Mouse (Mus musculus) heart, embryonic 13.5 days (tissue): Measurements from ENCODE around the gene Camk2d. TPM values are rescaled to one million over a fixed set of nuclear protein-coding genes. Genes with fewer than 3 reads are reported as not detected.

Experiments
- ATAC-seq: fragments of 200-750 bp; cut with Nextera tagmentation; 2 replicates; pipeline ENCODE4 v1.8.0; 2017; ENCODE audit warnings: moderate TSS enrichment; ENCODE audit not compliant: insufficient number of reproducible peaks, low FRiP score, low TSS enrichment; ENCODE audit errors: extremely low read depth
- H3K27ac ChIP-seq: fragments of 300-500 bp; sonication (generic); replicated peaks from 2 replicates; pipeline ENCODE4 v1.5.1; 2015; ENCODE audit warnings: moderate library complexity, mild to moderate bottlenecking, inconsistent platforms
- H3K27me3 ChIP-seq: fragments of 300-500 bp; sonication (generic); replicated peaks from 2 replicates; pipeline ENCODE4 v1.6.1; 2015; ENCODE audit warnings: mild to moderate bottlenecking, inconsistent platforms
- H3K36me3 ChIP-seq: fragments of 300-500 bp; sonication (generic); 2 replicates; pipeline ENCODE4 v1.6.1; 2015; ENCODE audit warnings: mild to moderate bottlenecking, inconsistent platforms
- H3K4me1 ChIP-seq: fragments of 300-500 bp; sonication (generic); 2 replicates; pipeline ENCODE4 v1.6.1; 2015; ENCODE audit warnings: inconsistent platforms
- H3K4me2 ChIP-seq: fragments of 300-500 bp; sonication (generic); 2 replicates; pipeline ENCODE4 v1.6.1; 2015; ENCODE audit warnings: inconsistent platforms, mild to moderate bottlenecking, moderate library complexity
- H3K4me3 ChIP-seq: fragments of 300-500 bp; sonication (generic); 2 replicates; pipeline ENCODE4 v1.5.1; 2015; ENCODE audit warnings: moderate library complexity, mild to moderate bottlenecking, inconsistent platforms
- H3K9ac ChIP-seq: fragments of 300-500 bp; sonication (generic); 2 replicates; pipeline ENCODE4 v1.6.1; 2015; ENCODE audit warnings: inconsistent platforms, mild to moderate bottlenecking, moderate library complexity
- H3K9me3 ChIP-seq: fragments of 300-500 bp; sonication (generic); 2 replicates; pipeline ENCODE4 v1.6.1; 2016; ENCODE audit warnings: inconsistent platforms
- WGBS: fragments of 180-500 bp; shearing (Covaris S2); methylation state at CpG from one replicate; pipeline ENCODE4 v1.1.7; 2015; ENCODE audit warnings: mixed read lengths; 5-methylcytosine and 5-hydroxymethylcytosine counted together
- polyA plus RNA-seq: library from polyadenylated mRNA; unstranded; fragments of >200 nt; fragmentation: Nextera tagmentation; extraction: Ambion mirVana; gene quantifications from 2 replicates; pipeline ENCODE4 v1.2.1, GENCODE M21; 2015

Gene Camk2d
- polyA plus RNA-seq, 1 experiment from 2014 or later, result 87.4 TPM

GRCm38 (mm10) chr3:126597596-126598328 lies 1.7 kb downstream of the Camk2d start:
- Histone ChIP-seq H3K9ac (peak overlapping the region; percentile 97), H3K4me1 (peaks cover 28% of the 10 kb centered on the region), H3K9me3 (0 out of 2 replicates have a peak, but pooled peaks cover 3% of the 10 kb centered on the region), H3K27ac (peak overlapping the region; percentile 99), H3K4me2 (peak overlapping the region; percentile 85), H3K27me3 (no peaks in the 10 kb centered on the region), H3K36me3 (peaks cover 31% of the 10 kb centered on the region), H3K4me3 (peak overlapping the region; percentile 91)
- under 1% methylated on average over 29 of the region's 29 CpGs for WGBS
- no peak for ATAC-seq

- no peak for ATAC-seq
- Histone ChIP-seq H3K27me3 (no peaks in the 10 kb centered on the region), H3K36me3 (peaks cover 34% of the 10 kb centered on the region), H3K4me1 (peaks cover 34% of the 10 kb centered on the region), H3K9ac (peak overlapping the region; percentile 97), H3K4me3 (peak overlapping the region; percentile 91), H3K4me2 (peak overlapping the region; percentile 85), H3K27ac (peak overlapping the region; percentile 99), H3K9me3 (0 out of 2 replicates have a peak, but pooled peaks cover 3% of the 10 kb centered on the region)
- 2% methylated on average over 5 of the region's 5 CpGs for WGBS
Observed at GRCm38 (mm10) chr3:126598329-126598676, 2.2 kb downstream of the Camk2d start.

GRCm38 (mm10) chr3:126598881-126599280 lies 2.8 kb downstream of the Camk2d start:
- no peak overlapping the region for H3K27ac ChIP-seq
- H3K4me3 ChIP-seq, result peak overlapping the region; percentile 91
- no peak for ATAC-seq
- H3K27me3 ChIP-seq, result no peaks in the 10 kb centered on the region
- peak overlapping the region; percentile 97 for H3K9ac ChIP-seq
- H3K4me2 ChIP-seq, result peak overlapping the region; percentile 85
- 37% methylated on average over 3 of the region's 3 CpGs for WGBS
- H3K4me1 ChIP-seq, result peaks cover 34% of the 10 kb centered on the region
- peaks cover 36% of the 10 kb centered on the region for H3K36me3 ChIP-seq
- H3K9me3 ChIP-seq, result 0 out of 2 replicates have a peak, but pooled peaks cover 3% of the 10 kb centered on the region

GRCm38 (mm10) chr3:126599335-126599734 lies 3.2 kb downstream of the Camk2d start:
- no peaks in the 10 kb centered on the region for H3K27me3 ChIP-seq
- H3K4me2 ChIP-seq, result peak overlapping the region; percentile 85
- no peak for ATAC-seq
- WGBS, result 63% methylated on average over 2 of the region's 2 CpGs
- 0 out of 2 replicates have a peak overlapping the region, but pooled peaks have one; percentile 25 for H3K9ac ChIP-seq
- peaks cover 34% of the 10 kb centered on the region for H3K4me1 ChIP-seq
- H3K36me3 ChIP-seq, result peaks cover 38% of the 10 kb centered on the region
- H3K9me3 ChIP-seq, result 0 out of 2 replicates have a peak, but pooled peaks cover 3% of the 10 kb centered on the region
- H3K4me3 ChIP-seq, result peak overlapping the region; percentile 91
- H3K27ac ChIP-seq, result no peak overlapping the region

- ATAC-seq, result no peak
- Histone ChIP-seq H3K9ac (no peak overlapping the region; the same call in 1 of the 2 replicates), H3K4me2 (peak overlapping the region; percentile 85), H3K27ac (no peak overlapping the region), H3K4me3 (peak overlapping the region; percentile 91), H3K36me3 (peaks cover 42% of the 10 kb centered on the region), H3K4me1 (peaks cover 38% of the 10 kb centered on the region), H3K27me3 (no peaks in the 10 kb centered on the region), H3K9me3 (0 out of 2 replicates have a peak, but pooled peaks cover 3% of the 10 kb centered on the region)
- WGBS, result 54% methylated on average over 10 of the region's 10 CpGs
Observed at GRCm38 (mm10) chr3:126599936-126600335, 3.8 kb downstream of the Camk2d start.

- WGBS, result 42% methylated on average over 11 of the region's 11 CpGs
- Histone ChIP-seq H3K9me3 (0 out of 2 replicates have a peak, but pooled peaks cover 3% of the 10 kb centered on the region), H3K4me1 (peaks cover 55% of the 10 kb centered on the region), H3K27ac (peak overlapping the region; percentile 42; the same call in 1 of the 2 replicates), H3K27me3 (no peaks in the 10 kb centered on the region), H3K4me3 (no peak overlapping the region), H3K9ac (no peak overlapping the region), H3K4me2 (no peak overlapping the region), H3K36me3 (peaks cover 42% of the 10 kb centered on the region)
- no peak for ATAC-seq
Observed at GRCm38 (mm10) chr3:126602772-126603171, 6.7 kb downstream of the Camk2d start.

GRCm38 (mm10) chr3:126604656-126605434 lies 8.7 kb downstream of the Camk2d start:
- no peak overlapping the region for H3K9ac ChIP-seq
- H3K4me3 ChIP-seq, result no peak overlapping the region
- 0 out of 2 replicates have a peak, but pooled peaks cover 3% of the 10 kb centered on the region for H3K9me3 ChIP-seq
- WGBS, result 68% methylated on average over 9 of the region's 9 CpGs
- H3K27ac ChIP-seq, result no peak overlapping the region
- H3K4me1 ChIP-seq, result peaks cover 59% of the 10 kb centered on the region
- no peak overlapping the region for H3K4me2 ChIP-seq
- no peaks in the 10 kb centered on the region for H3K27me3 ChIP-seq
- ATAC-seq, result no peak
- peaks cover 39% of the 10 kb centered on the region for H3K36me3 ChIP-seq

GRCm38 (mm10) chr3:126609310-126609709 lies 13.2 kb downstream of the Camk2d start:
- no peaks in the 10 kb centered on the region for H3K9me3 ChIP-seq
- 48% methylated on average over 5 of the region's 5 CpGs for WGBS
- H3K27ac ChIP-seq, result 0 out of 2 replicates have a peak overlapping the region, but pooled peaks have one; percentile 61
- peaks cover 82% of the 10 kb centered on the region for H3K4me1 ChIP-seq
- H3K4me3 ChIP-seq, result no peak overlapping the region
- H3K4me2 ChIP-seq, result 0 out of 2 replicates have a peak overlapping the region, but pooled peaks have one; percentile 39
- H3K27me3 ChIP-seq, result no peaks in the 10 kb centered on the region
- H3K9ac ChIP-seq, result no peak overlapping the region
- H3K36me3 ChIP-seq, result peaks cover 3% of the 10 kb centered on the region; the same call in 1 of the 2 replicates
- no peak for ATAC-seq

GRCm38 (mm10) chr3:126609795-126610451 lies 13.8 kb downstream of the Camk2d start:
- Histone ChIP-seq H3K4me3 (no peak overlapping the region), H3K4me1 (peaks cover 84% of the 10 kb centered on the region), H3K27me3 (no peaks in the 10 kb centered on the region), H3K9ac (no peak overlapping the region), H3K9me3 (no peaks in the 10 kb centered on the region), H3K4me2 (peak overlapping the region; percentile 39), H3K36me3 (no peaks in the 10 kb centered on the region; the same call in 1 of the 2 replicates), H3K27ac (peak overlapping the region; percentile 61)
- no peak for ATAC-seq
- WGBS, result 32% methylated on average over 14 of the region's 14 CpGs

- peak overlapping the region; percentile 75 for H3K9ac ChIP-seq
- H3K36me3 ChIP-seq, result peaks cover 6% of the 10 kb centered on the region
- peaks cover 79% of the 10 kb centered on the region for H3K4me1 ChIP-seq
- peaks cover 3% of the 10 kb centered on the region for H3K9me3 ChIP-seq
- peak overlapping the region; percentile 84 for H3K27ac ChIP-seq
- no peak for ATAC-seq
- WGBS, result 3% methylated on average over 7 of the region's 7 CpGs
- no peaks in the 10 kb centered on the region for H3K27me3 ChIP-seq
- H3K4me3 ChIP-seq, result peak overlapping the region; percentile 28
- peak overlapping the region; percentile 64 for H3K4me2 ChIP-seq
Observed at GRCm38 (mm10) chr3:126611624-126612023, 15.5 kb downstream of the Camk2d start.
